Comparison of ENCODE assay signal across 9 mouse cellular contexts in genomic region chr12:29937851-29938375, GRCm38 (mm10). TPM values are rescaled to one million over a fixed set of nuclear protein-coding genes. Genes with fewer than 3 reads are reported as not detected.
DNase-seq lines count a peak whose midpoint lies in the region; ATAC-seq and TF ChIP-seq lines count a peak whose summit lies in the region.
"Had no signal": no experiment of that assay in that cellular context is flagged by ENCODE, and none has a peak within 500 bp of the region (broad histone marks: within the 10 kb centered on the region; RNA-seq: fewer than 3 reads in every experiment).

No protein-coding gene starts in this region.

- H3K9me3 ChIP-seq in hindbrain, embryonic 15.5 days, result no peaks in the 10 kb centered on the region

- H3K27ac ChIP-seq in gastrocnemius, adult 2 months, result peak overlapping the region; percentile 90
- peak overlapping the region; percentile 92 for H3K27ac ChIP-seq in hindbrain, embryonic 15.5 days (replicated peaks)

- under 1% methylated on average over 47 of the region's 49 CpGs for WGBS in hindbrain, embryonic 15.5 days

- peak overlapping the region; percentile 75 for H3K4me2 ChIP-seq in hindbrain, embryonic 15.5 days

- intact Hi-C loops in gastrocnemius, adult 2 months (cut with DNase I), result loop anchor here (5.0 kb wide), 1 partner anchor 34 kb away; no protein-coding TSS in a partner anchor
- intact Hi-C loops in left cerebral cortex, postnatal 14 days (cut with DNase I), result loop anchor here (5.0 kb wide), 1 partner anchor 84 kb away; no protein-coding TSS in a partner anchor

- H3K4me3 ChIP-seq in gastrocnemius, adult 2 months, result peak overlapping the region; percentile 92
- peak overlapping the region; percentile 91 for H3K4me3 ChIP-seq in hindbrain, embryonic 15.5 days

- peaks cover 37% of the 10 kb centered on the region for H3K4me1 ChIP-seq in hindbrain, embryonic 15.5 days (replicated peaks)

- peak; percentile 86 for ATAC-seq in hindbrain, embryonic 15.5 days (ENCODE audit: low FRiP score, low read depth)
- ATAC-seq in inflammation-experienced regulatory T-cells, adult 6 months, result no peak

- H3K36me3 ChIP-seq in hindbrain, embryonic 15.5 days, result no peaks in the 10 kb centered on the region

- H3K9ac ChIP-seq in hindbrain, embryonic 15.5 days, result peak overlapping the region; percentile 88

- peak; percentile 78 for DNase-seq in MN1 (ENCODE audit: low spot score)
- peak; percentile 65 for DNase-seq in brain, adult 2 months (ENCODE audit: low read depth, low spot score)
- DNase-seq in gastrocnemius, adult 2 months, result peak; percentile 73
- peak; percentile 45 to 69 for DNase-seq in left cerebral cortex, postnatal 14 days (ENCODE audit: low spot score in 2 of 2)
- peak; percentile 89 for DNase-seq in mesoderm, embryonic 11.5 days (ENCODE audit: low read depth, low spot score)
- peak; percentile 70 for DNase-seq in right cerebral cortex, postnatal 4 days

- TF ChIP-seq CTCF in gastrocnemius, adult 2 months (IDR thresholded peaks at IDR 0.05), result no peak

- no peaks in the 10 kb centered on the region for H3K27me3 ChIP-seq in hindbrain, embryonic 15.5 days

RNA-seq across cellular contexts. Expression of gene Pxdn, which starts 0.5 kb away (rescaled TPM):
- total RNA-seq in gastrocnemius, adult 2 months (2021), result 1 to 10 TPM; 6.1 to 8.1 TPM
- polyA plus RNA-seq in hindbrain, embryonic 15.5 days (2015; fragmentation: Nextera tagmentation; extraction: Ambion mirVana), result 46.9 and 48.6 TPM in 2 replicates
- 10 to 100 TPM; 42.7 to 49.8 TPM for total RNA-seq in left cerebral cortex, postnatal 14 days (2021)
- not detected for polyA plus RNA-seq in inflammation-experienced regulatory T-cells, adult 6 months (2017; shearing (Covaris generic))
- total RNA-seq: common myeloid progenitor, adult 5-6 weeks had no signal

Comparison
In these comparisons a context has a peak if more than half of its experiments do, and no peak if none do; other contexts are left out.
1. RNA of gene Pxdn, which starts 0.5 kb away (total RNA-seq): 42.7 to 49.8 TPM in left cerebral cortex, postnatal 14 days; 6.1 to 8.1 TPM in gastrocnemius, adult 2 months; every median in the first group is over 4 times any median in the second.
2. Peak in every context shown above with its lines, with median percentiles within 50 percentile points of each other: DNase-seq.